Mouse (Mus musculus): ENCODE data around the gene Kremen2.

DNA sequence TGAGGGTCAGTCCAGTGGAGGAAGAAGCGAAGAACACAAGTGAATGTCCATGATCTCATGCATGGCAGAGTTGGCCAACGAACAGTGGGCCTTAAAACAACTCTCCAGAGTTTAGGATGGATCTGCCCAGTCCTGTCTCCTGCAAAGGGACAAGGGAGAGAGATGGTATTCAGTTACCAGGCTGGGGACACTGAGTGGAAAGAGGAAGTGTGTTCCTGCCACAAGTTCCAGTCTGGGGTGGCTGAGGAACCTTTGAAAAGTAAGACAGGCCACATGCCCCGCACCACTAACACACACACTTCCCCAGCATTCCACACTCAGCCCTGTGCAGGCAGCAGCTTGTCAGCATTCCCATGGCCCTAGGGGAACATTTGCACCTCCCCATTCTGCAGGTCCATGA lies 1.1 kb upstream of the Kremen2 start:
- TF ChIP-seq CTCF (IDR thresholded peaks at IDR 0.05; ENCODE audit: extremely low read depth, insufficient read depth, low read length) (no peak), POLR2A (IDR thresholded peaks at IDR 0.05; ENCODE audit: extremely low read depth, insufficient read depth, low read length) (no peak)

All from cortical plate, adult 2 months (tissue).